Mouse (Mus musculus) common myeloid progenitor, adult 5-6 weeks (primary cell): ENCODE measurements around the gene Rhbdl1. TPM values are rescaled to one million over a fixed set of nuclear protein-coding genes. Genes with fewer than 3 reads are reported as not detected.
A peak's percentile ranks its signal among the peaks of the same experiment; 100 is the strongest.

Source experiments
- ATAC-seq: replicated peaks from 2 replicates; pipeline ENCODE4 v1.8.0; 2016; ENCODE audit warnings: low read depth, mild to moderate bottlenecking, moderate TSS enrichment, inconsistent platforms; ENCODE audit not compliant: poor library complexity, severe bottlenecking
- total RNA-seq: library from RNA; stranded (forward); fragments of 200-1000, 187-1606 nt; gene quantifications from 2 replicates; pipeline ENCODE4 v1.2.3, GENCODE M21; 2017

The Rhbdl1 gene
- total RNA-seq, 1 experiment from 2014 or later, result 0.46 TPM

GRCm38 (mm10) chr17:25842509-25842908, 5.4 kb upstream of the Rhbdl1 start:
- ATAC-seq, result no peak

- no peak for ATAC-seq
Measured at GRCm38 (mm10) chr17:25841117-25841880, 4.2 kb upstream of the Rhbdl1 start, which contains the start of gene Gm20683. Gene Gm20683, minus strand, starts transcription at chr17:25841763.

GRCm38 (mm10) chr17:25840519-25840918, 3.4 kb upstream of the Rhbdl1 start:
- no peak for ATAC-seq

GRCm38 (mm10) chr17:25839455-25840235, 2.5 kb upstream of the Rhbdl1 start:
- ATAC-seq, result no peak

- ATAC-seq, result no peak
Measured at GRCm38 (mm10) chr17:25838904-25839303, 1.8 kb upstream of the Rhbdl1 start.

- ATAC-seq, result no peak
Measured at GRCm38 (mm10) chr17:25837533-25837932, 438 bp upstream of the Rhbdl1 start.

GRCm38 (mm10) chr17:25836397-25837075, 559 bp downstream of the Rhbdl1 start:
- ATAC-seq, result no peak

GRCm38 (mm10) chr17:25835816-25836215, 1.3 kb downstream of the Rhbdl1 start:
- no peak for ATAC-seq

- no peak for ATAC-seq
Measured at GRCm38 (mm10) chr17:25835301-25835700, 1.8 kb downstream of the Rhbdl1 start.

GRCm38 (mm10) chr17:25834595-25835222, 2.4 kb downstream of the Rhbdl1 start:
- ATAC-seq, result no peak

GRCm38 (mm10) chr17:25833961-25834594, 3.0 kb downstream of the Rhbdl1 start:
- no peak for ATAC-seq

- ATAC-seq, result peak; percentile 36
Measured at GRCm38 (mm10) chr17:25833291-25833663, 3.8 kb downstream of the Rhbdl1 start, which contains the start of gene Stub1. Gene Stub1, minus strand, starts transcription at chr17:25833404.

GRCm38 (mm10) chr17:25832436-25833290, 4.4 kb downstream of the Rhbdl1 start:
- ATAC-seq, result peak; percentile 77

GRCm38 (mm10) chr17:25831451-25832281, 5.4 kb downstream of the Rhbdl1 start:
- ATAC-seq, result no peak

- ATAC-seq, result no peak
Measured at GRCm38 (mm10) chr17:25830806-25831431, 6.2 kb downstream of the Rhbdl1 start.

- ATAC-seq, result no peak
Measured at GRCm38 (mm10) chr17:25830200-25830753, 6.8 kb downstream of the Rhbdl1 start.

GRCm38 (mm10) chr17:25829558-25830017, 7.5 kb downstream of the Rhbdl1 start:
- ATAC-seq, result no peak
